Mouse (Mus musculus) mouse embryonic stem cell (cell line): ENCODE data around the gene Gm4491.

ENCODE experiments used
- in situ Hi-C, 2 experiments: fragments of 300-500 bp; cut with MboI; formaldehyde crosslinking; loops; 1 replicate in 1 of 2; 3 replicates in 1 of 2; pipeline ENCODE4 v1.14.3; 2019 to 2020; ENCODE audit warnings: low sequenced_read_pairs in 2 of 2, low pct_unique_long_range_greater_than_20kb in 1 of 2, mixed read lengths in 1 of 2; ENCODE audit not compliant: unreplicated experiment in 1 of 2

Gm4491 gene

DNA sequence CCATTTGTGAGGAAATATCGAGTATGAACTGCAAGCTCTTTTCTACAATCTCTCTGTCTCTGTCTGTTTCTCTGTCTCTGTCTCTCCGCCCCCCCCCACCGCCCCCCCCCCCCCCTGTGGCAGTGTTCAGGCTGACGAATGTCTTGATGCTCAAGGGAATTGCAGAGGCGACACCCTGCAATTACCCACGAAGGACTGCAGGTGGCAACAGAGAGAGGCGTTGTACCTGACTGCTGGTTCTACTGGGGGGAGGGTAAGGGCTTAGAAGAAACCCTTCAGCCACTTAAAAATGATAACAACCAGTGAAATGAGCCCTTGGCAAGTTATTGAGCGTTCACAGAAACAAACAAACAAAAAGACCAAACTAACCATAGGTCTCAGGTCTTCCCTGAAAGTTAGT is 22.7 kb downstream of the Gm4491 start:
- in situ Hi-C loops: no loop called here

DNA sequence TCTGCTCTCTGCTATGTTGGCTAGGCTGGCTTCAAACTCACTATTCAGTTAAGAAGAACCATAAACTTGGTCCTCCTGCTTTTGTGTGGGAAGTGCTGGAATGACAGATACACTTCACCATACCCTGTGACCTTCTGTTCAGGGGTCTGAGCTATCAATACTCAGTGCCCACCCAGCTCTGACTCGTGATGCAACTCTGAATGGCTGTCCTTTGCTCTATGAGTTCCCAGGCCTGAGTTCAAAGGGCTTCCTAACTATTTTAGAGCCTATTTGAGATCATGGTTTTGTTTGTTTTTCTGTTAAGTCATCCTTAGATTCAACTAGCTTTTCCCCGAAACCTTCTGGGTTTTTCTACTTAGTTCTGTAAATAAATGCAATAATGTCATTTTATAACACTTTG is 25.7 kb downstream of the Gm4491 start:
- in situ Hi-C loops: no loop called here

DNA sequence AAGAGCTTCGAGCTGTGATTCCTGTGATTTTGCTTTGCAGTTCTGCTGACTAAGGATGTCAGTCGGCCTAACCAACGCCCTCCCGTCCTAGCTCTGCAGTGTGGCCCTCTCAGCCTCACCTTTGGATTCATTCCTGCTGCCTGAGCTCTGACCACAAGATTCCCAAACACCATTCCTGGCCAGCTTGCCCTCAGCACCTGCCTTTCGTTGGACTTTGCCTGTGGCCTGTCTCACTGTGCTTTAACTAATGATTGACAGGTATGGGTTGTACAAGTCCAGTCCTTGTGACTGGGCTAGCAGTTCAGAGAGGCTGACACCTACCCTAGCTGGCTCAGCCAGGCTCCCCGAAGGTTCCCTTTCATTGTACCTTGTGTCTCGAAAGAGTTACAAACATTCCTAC is 26.6 kb downstream of the Gm4491 start:
- in situ Hi-C loops: loop anchor here in 1 of 2 experiments (10.0 kb wide), 1 partner anchor 256 kb away; no protein-coding TSS in a partner anchor

DNA sequence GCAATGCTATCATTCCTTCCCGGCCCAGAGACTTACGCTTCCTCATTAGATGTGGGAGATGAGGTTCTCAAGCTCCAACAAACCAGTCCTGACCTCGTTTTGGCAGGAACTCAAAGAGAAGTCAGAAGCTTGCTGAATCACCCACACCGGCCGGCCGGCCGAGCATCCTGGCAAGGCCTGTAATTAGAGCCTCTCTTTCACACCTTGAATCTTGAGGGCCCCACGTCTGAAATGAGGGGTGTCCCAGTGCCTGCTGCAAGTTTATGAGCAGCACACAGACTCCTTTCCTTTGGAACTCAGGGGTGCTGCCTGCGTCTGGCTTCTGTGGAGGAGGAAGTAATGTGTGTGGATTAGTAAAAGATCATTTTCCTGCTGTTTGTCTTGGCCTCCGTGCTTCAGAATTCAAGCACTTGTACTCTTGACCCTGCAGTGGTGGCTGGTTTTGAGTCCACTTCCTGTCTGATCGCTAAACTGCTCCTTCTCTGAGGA is 31.5 kb downstream of the Gm4491 start:
- in situ Hi-C loops: loop anchor here in 1 of 2 experiments (10.0 kb wide), 1 partner anchor 261 kb away; no protein-coding TSS in a partner anchor

DNA sequence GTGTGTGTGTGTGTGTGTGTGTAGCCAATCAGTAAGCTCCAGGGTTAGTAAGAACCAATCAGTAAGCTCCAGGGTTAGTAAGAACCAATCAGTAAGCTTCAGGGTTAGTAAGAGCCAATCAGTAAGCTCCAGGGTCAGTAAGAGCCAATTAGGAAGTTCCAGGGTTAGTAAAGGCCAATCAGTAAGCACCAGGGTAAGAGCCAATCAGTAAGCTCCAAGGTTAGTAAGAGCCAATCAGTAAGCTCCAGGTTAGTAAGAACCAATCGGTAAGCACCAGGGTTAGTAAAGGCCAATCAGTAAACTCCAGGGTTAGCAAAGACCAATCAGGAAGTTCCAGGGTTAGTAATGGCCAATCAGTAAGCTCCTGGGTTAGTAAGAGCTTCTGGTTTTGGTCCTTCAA is 32.8 kb downstream of the Gm4491 start:
- in situ Hi-C loops: loop anchor here in 1 of 2 experiments (10.0 kb wide), 1 partner anchor 262 kb away; no protein-coding TSS in a partner anchor

DNA sequence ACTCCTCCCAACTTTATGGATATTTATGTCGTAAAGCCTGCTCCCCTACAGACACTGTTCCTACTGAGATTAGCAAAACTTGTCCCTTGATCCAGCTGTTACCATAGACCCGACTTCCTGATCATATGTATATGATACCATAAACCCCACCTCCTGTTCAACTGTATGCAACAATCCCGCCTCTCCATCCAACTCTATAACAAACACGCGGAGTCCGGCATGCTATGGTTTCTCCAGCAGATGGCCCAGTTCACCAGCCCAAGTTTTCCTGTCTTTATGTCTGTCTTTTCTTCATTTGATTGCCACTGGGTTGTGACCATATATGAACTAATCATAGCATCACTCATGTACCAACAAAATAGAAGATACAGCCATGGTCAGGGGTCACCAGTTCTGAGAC is 40.1 kb downstream of the Gm4491 start:
- in situ Hi-C loops: no loop called here

DNA sequence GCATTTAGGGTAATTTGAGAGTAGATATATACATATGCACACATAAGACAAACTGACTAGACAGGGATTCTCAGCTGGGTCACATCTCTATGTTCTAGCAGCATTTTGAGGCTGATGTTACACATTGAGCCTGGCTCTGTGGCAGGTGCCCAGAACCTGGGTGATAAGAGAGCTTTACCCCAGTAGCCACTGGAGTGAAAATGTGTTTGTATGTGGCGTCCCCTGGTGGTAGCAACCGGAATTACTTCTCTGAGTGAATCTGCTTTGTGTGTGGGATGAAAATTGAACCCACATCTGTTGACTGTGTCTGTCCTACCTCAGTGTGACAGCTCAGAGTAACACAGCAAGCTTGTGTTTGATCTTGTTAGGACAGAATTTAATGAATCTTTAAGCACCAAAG is 45.8 kb downstream of the Gm4491 start:
- in situ Hi-C loops: loop anchor here (10.0 to 25.0 kb wide), 3 partner anchors 95 to 708 kb away; partner anchors contain the start of gene Atp12a (in 1 of the 2)

DNA sequence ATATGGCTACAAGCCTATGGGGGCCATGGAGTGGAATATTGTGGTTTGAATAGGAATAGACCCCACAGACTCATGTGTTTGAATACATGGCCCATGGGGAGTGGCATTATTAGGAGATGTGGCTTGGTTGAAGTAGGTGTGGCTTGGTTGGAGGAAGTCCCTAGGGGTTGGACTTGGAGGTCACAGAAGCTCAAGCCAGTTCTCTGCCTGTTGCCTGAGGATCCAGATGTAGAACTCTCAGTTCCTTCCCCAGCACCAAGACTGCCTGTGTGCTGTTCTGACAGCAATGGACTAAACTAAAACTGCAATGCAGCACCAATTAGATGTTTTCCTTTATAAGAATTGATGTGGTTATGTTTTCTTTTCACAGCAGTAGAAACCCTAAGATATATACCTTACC is 49.6 kb downstream of the Gm4491 start:
- in situ Hi-C loops: loop anchor here (10.0 to 25.0 kb wide), 3 partner anchors 91 to 704 kb away; partner anchors contain the start of gene Atp12a (in 1 of the 2)
